Mouse (Mus musculus): ENCODE results near the gene Galnt2.

- no peak for TF ChIP-seq CTCF (IDR thresholded peaks at IDR 0.05; ENCODE audit: extremely low read depth, insufficient read length, insufficient replicate concordance, low read depth, low read length)
- no peak for TF ChIP-seq POLR2A (IDR thresholded peaks at IDR 0.05; ENCODE audit: low read depth, low read length)
These were observed at the start of gene Galnt2 for GRCm38 (mm10) chr8:124231176-124231484.

All from small intestine, adult 2 months (tissue).